Mouse (Mus musculus) liver, embryonic 11.5 days (tissue): Measurements from ENCODE around the gene Tdgf1. TPM values are rescaled to one million over a fixed set of nuclear protein-coding genes. Genes with fewer than 3 reads are reported as not detected.

Experiments
- ATAC-seq: fragments of 200-750 bp; cut with Nextera tagmentation; replicated peaks from 2 replicates; pipeline ENCODE4 v1.8.0; 2017; ENCODE audit warnings: moderate number of reproducible peaks, mild to moderate bottlenecking, moderate TSS enrichment, moderate library complexity; ENCODE audit not compliant: low FRiP score
- DNase-seq: peaks from one replicate; pipeline ENCODE4 v3.0.0-alpha.2; 2017; ENCODE audit warnings: low spot score
- H3K27ac ChIP-seq: fragments of 300-500 bp; sonication (generic); 2 replicates; pipeline ENCODE4 v1.5.1; 2014; ENCODE audit warnings: mild to moderate bottlenecking, low read depth, low read length, control low read depth
- H3K27me3 ChIP-seq: fragments of 300-500 bp; sonication (generic); replicated peaks from 2 replicates; pipeline ENCODE4 v1.6.1; 2014; ENCODE audit warnings: low read length, mixed read lengths; ENCODE audit not compliant: control insufficient read depth, insufficient read depth
- H3K36me3 ChIP-seq: fragments of 300-500 bp; sonication (generic); 2 replicates; pipeline ENCODE4 v1.6.1; 2014; ENCODE audit warnings: mild to moderate bottlenecking, low read length, moderate library complexity, mixed read lengths; ENCODE audit not compliant: control insufficient read depth, insufficient read depth
- H3K4me1 ChIP-seq: fragments of 300-500 bp; sonication (generic); replicated peaks from 2 replicates; pipeline ENCODE4 v1.6.1; 2014; ENCODE audit warnings: low read length, mixed read lengths; ENCODE audit not compliant: control insufficient read depth, insufficient read depth
- H3K4me2 ChIP-seq: fragments of 300-500 bp; sonication (generic); 2 replicates; pipeline ENCODE4 v1.6.1; 2014; ENCODE audit warnings: mild to moderate bottlenecking, control low read depth, moderate library complexity
- H3K4me3 ChIP-seq: fragments of 300-500 bp; sonication (generic); 2 replicates; pipeline ENCODE4 v1.5.1; 2014; ENCODE audit warnings: low read depth, low read length, control low read depth
- H3K9ac ChIP-seq: fragments of 300-500 bp; sonication (generic); 2 replicates; pipeline ENCODE4 v1.6.1; 2014; ENCODE audit warnings: low read depth, low read length, control low read depth
- H3K9me3 ChIP-seq: fragments of 300-500 bp; sonication (generic); 2 replicates; pipeline ENCODE4 v1.6.1; 2016; ENCODE audit warnings: low read length, inconsistent platforms, mixed read lengths; ENCODE audit not compliant: control insufficient read depth
- WGBS: fragments of 180-500 bp; shearing (Covaris S2); extraction: QIAGEN DNeasy Blood & Tissue Kit; methylation state at CpG from one replicate; pipeline ENCODE4 v1.1.7; 2014; 5-methylcytosine and 5-hydroxymethylcytosine counted together
- polyA plus RNA-seq: library from polyadenylated mRNA; unstranded; fragments of >200 nt; fragmentation: Nextera tagmentation; extraction: Ambion mirVana; gene quantifications from 2 replicates; pipeline ENCODE4 v1.2.1, GENCODE M21; 2014

Tdgf1 gene
- polyA plus RNA-seq, 1 experiment from 2014 or later = not detected

DNA sequence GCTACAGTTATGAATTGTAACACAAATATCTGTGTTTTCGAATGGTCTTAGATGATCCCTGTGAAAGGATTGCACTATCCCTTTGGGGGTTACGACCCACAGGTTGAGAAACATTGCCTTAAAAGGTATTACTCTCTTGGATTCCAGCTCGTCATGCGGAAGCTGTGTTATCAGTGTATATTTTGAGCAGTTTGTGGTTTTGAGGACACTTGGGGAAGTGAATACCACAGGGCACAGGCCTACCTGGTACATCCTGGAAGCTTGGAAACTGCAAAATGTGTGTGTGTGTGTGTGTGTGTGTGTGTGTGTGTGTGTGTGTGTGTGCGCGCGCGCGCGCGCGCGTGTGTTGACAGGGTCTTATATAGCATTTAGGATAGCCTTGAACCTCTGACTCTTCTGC is 5.9 kb upstream of the Tdgf1 start:
- no peak for DNase-seq
- H3K27me3 ChIP-seq = peaks cover 10% of the 10 kb centered on the region
- 75% methylated on average over 13 of the region's 13 CpGs for WGBS
- H3K27ac ChIP-seq = no peak overlapping the region
- no peak overlapping the region for H3K4me2 ChIP-seq
- no peak overlapping the region for H3K9ac ChIP-seq
- no peak for ATAC-seq
- peaks cover 15% of the 10 kb centered on the region; the same call in 1 of the 2 replicates for H3K4me1 ChIP-seq
- no peaks in the 10 kb centered on the region for H3K36me3 ChIP-seq
- H3K4me3 ChIP-seq = no peak overlapping the region
- no peaks in the 10 kb centered on the region for H3K9me3 ChIP-seq

DNA sequence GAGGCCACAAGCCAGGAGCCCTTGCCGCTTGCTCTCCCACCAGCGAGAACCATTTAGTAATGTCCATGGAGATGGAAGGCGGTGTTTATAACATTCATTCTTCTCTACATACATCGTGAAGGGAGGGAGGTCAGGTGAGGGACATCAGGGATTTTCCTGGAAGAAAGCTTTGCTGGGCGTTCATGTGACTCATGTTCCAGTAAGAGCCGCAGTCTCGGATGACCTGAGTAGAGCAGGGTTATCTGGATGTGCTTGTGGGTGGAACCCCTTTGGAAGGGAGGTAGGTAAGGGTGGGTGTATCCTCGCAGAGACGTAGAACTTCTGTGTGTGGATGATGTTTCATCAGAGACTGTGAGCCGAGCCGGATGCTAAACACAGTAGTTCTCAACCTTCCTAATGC is 5.4 kb upstream of the Tdgf1 start, which contains the start of gene Lrrc2:
Gene Lrrc2, plus strand, starts transcription at position 149 of the 400 bp plus-strand sequence.
- no peak within 1 kb of the TSS for H3K27ac ChIP-seq
- H3K4me2 ChIP-seq = no peak within 1 kb of the TSS
- peaks cover 15% of the 10 kb centered on the region for H3K27me3 ChIP-seq
- ATAC-seq (no peak), DNase-seq (no peak)
- H3K4me1 ChIP-seq = peaks cover 15% of the 10 kb centered on the region; the same call in 1 of the 2 replicates
- 64% methylated on average over 11 of the region's 11 CpGs for WGBS
- no peak within 1 kb of the TSS for H3K4me3 ChIP-seq
- no peaks in the 10 kb centered on the region for H3K36me3 ChIP-seq
- no peaks in the 10 kb centered on the region for H3K9me3 ChIP-seq
- no peak within 1 kb of the TSS for H3K9ac ChIP-seq

DNA sequence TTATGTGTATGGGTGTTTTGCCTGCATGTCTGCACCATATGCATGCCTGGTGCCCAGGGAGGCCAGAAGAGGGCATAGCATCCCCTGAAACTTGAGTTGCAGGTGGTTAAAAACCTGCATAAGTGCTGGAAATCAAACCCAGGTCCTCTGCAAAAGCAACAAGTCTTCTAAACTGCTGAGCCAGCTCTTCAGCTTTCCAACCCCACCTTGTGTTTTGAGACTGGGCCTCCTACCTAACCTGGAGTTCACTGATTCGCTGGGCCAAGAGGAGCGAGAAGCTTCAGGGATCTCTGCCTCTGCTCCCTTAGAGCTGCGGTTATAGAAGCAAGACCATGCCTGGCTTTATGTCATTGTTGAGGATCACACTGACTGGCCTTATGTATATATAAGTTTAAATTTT is 4.2 kb upstream of the Tdgf1 start:
- no peaks in the 10 kb centered on the region for H3K36me3 ChIP-seq
- 94% methylated on average over 3 of the region's 3 CpGs for WGBS
- no peak overlapping the region for H3K9ac ChIP-seq
- H3K27ac ChIP-seq = no peak overlapping the region
- H3K4me1 ChIP-seq = peaks cover 15% of the 10 kb centered on the region; the same call in 1 of the 2 replicates
- no peak overlapping the region for H3K4me3 ChIP-seq
- H3K27me3 ChIP-seq = peaks cover 22% of the 10 kb centered on the region
- no peak for DNase-seq
- no peak overlapping the region for H3K4me2 ChIP-seq
- H3K9me3 ChIP-seq = no peaks in the 10 kb centered on the region
- no peak for ATAC-seq

DNA sequence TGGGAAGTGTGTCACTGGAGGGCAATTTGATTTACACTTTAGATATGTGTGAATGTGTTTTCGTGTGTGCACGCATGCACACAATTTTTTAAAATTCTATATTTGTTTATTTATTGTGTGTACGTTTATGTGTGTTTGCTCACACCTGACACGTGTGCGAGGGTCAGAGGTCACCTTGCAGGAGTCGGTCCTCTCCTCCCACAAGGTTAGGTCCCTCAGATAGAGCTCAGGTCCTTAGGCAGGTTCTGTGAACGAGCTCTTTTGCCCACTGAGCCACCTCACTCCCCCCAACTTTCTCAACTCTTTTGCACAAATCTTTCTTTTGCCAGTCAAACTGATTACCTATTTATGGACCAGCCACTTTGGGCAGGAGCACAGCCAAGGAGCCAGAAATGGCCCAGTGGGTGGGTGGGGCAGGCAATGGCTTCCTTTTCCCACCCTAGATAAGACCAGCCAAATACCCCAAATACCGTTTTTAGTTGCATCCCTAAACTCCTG is 2.9 kb upstream of the Tdgf1 start:
- H3K36me3 ChIP-seq = no peaks in the 10 kb centered on the region
- WGBS = 43% methylated on average over 8 of the region's 8 CpGs
- no peak overlapping the region for H3K4me2 ChIP-seq
- peaks cover 15% of the 10 kb centered on the region; the same call in 1 of the 2 replicates for H3K4me1 ChIP-seq
- H3K9me3 ChIP-seq = no peaks in the 10 kb centered on the region
- H3K27me3 ChIP-seq = peaks cover 22% of the 10 kb centered on the region
- DNase-seq = no peak
- no peak overlapping the region for H3K27ac ChIP-seq
- ATAC-seq = no peak
- no peak overlapping the region for H3K4me3 ChIP-seq
- no peak overlapping the region for H3K9ac ChIP-seq

DNA sequence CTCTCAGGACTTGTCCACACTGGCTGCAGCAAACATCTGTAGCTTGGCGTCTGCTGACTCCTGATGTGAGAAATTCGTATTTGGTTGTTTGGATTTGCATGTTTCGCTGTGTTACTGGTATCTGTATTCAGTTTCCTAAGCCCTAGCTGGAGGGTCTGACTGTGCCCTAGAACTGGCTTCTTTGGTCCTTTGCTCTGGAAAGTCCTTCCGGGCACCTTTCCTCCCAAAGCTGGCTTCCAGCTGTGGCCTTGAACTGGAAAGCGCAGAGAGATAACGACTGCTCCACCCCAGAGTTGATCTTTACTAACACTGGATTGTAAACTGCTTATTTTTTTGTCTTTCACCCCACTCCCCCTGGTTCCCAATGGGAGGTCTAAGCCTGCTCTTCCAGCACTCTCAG is 1.9 kb upstream of the Tdgf1 start:
- H3K4me3 ChIP-seq = no peak overlapping the region
- no peak overlapping the region for H3K4me2 ChIP-seq
- H3K9me3 ChIP-seq = no peaks in the 10 kb centered on the region
- no peak overlapping the region for H3K9ac ChIP-seq
- no peak overlapping the region for H3K27ac ChIP-seq
- 44% methylated on average over 6 of the region's 6 CpGs for WGBS
- no peak for ATAC-seq
- no peaks in the 10 kb centered on the region for H3K36me3 ChIP-seq
- H3K27me3 ChIP-seq = peaks cover 19% of the 10 kb centered on the region
- no peak for DNase-seq
- peaks cover 15% of the 10 kb centered on the region; the same call in 1 of the 2 replicates for H3K4me1 ChIP-seq

DNA sequence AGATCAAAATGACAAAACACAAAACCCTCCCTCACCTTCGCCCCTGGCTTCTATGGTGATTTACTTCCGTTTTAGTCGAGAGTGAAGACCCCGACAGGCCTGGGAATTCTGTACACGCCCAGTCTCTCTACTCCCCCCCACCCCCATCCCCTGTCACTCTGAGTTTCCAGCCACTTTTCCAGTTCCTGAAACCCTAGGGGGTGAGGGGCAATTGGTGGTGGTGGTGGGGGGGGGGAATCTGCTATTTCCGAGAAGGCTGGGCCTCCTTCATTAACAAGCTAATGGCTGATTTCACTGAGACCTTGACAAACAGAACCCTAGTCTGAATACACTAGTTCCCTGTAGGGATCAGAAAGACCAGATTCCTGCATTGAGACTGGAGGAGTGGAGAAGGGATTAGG is 1.3 kb upstream of the Tdgf1 start:
- 26% methylated on average over 6 of the region's 6 CpGs for WGBS

DNA sequence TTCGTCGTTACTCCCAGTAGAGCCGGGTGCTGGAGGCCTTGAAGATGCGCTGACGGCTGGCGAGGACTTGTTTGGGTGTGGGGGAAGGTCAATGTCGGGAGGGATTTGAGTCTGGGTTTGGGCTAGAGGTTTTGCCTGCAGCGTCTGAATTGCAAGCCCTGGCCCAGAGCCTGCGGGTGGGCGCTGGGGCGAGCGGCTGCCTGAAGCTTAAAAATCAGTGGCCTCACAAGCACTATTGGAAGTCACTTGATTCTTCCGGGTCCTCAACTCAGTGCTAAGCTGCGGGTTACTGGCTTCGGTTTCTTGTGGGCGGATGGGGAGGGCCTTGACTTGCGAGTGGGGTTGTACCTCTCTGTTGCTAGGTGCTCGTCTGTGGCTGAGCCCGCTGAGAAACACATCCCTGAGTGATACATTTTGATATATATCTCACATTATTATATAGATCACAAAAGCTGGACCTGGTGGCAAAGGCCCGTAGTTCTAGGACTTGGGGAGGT is 638 bp upstream of the Tdgf1 start:
- Histone ChIP-seq H3K4me1 (peaks cover 15% of the 10 kb centered on the region; the same call in 1 of the 2 replicates), H3K4me3 (no peak overlapping the region), H3K9me3 (no peaks in the 10 kb centered on the region), H3K36me3 (no peaks in the 10 kb centered on the region), H3K27ac (no peak overlapping the region), H3K27me3 (peaks cover 19% of the 10 kb centered on the region), H3K9ac (no peak overlapping the region), H3K4me2 (no peak overlapping the region)
- DNase-seq = no peak
- WGBS = 22% methylated on average over 20 of the region's 20 CpGs
- ATAC-seq = no peak

More for the DNA sequence above, 1.3 kb upstream of the Tdgf1 start:
- Histone ChIP-seq H3K4me1 (peaks cover 15% of the 10 kb centered on the region; the same call in 1 of the 2 replicates), H3K9ac (no peak overlapping the region), H3K27me3 (peaks cover 19% of the 10 kb centered on the region), H3K9me3 (no peaks in the 10 kb centered on the region), H3K4me2 (no peak overlapping the region), H3K27ac (no peak overlapping the region), H3K4me3 (no peak overlapping the region), H3K36me3 (no peaks in the 10 kb centered on the region)
- DNase-seq (no peak), ATAC-seq (no peak)

DNA sequence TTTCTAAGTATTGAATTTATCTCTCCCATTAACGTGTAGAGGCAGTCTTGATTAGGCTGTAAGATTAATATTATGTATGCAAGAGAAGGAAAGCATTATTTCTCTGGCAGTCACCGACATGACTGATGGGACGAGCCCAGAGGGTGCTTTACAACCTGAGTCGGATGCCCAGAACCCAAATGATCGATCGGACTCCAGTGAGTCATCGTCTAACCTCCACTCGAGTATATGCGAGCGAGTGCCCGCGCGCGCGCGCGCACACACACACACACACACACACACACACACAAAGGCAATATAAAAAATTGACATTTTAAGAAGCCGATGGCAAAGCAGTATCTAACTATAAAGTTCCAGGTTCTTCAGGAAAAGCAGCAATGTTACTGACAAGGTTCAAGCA is 615 bp downstream of the Tdgf1 start:
- no peak for ATAC-seq
- Histone ChIP-seq H3K27me3 (peaks cover 19% of the 10 kb centered on the region), H3K27ac (no peak overlapping the region), H3K9me3 (no peaks in the 10 kb centered on the region), H3K9ac (no peak overlapping the region), H3K4me2 (no peak overlapping the region), H3K4me1 (peaks cover 15% of the 10 kb centered on the region; the same call in 1 of the 2 replicates), H3K4me3 (no peak overlapping the region), H3K36me3 (no peaks in the 10 kb centered on the region)
- DNase-seq = no peak
- 16% methylated on average over 18 of the region's 18 CpGs for WGBS

DNA sequence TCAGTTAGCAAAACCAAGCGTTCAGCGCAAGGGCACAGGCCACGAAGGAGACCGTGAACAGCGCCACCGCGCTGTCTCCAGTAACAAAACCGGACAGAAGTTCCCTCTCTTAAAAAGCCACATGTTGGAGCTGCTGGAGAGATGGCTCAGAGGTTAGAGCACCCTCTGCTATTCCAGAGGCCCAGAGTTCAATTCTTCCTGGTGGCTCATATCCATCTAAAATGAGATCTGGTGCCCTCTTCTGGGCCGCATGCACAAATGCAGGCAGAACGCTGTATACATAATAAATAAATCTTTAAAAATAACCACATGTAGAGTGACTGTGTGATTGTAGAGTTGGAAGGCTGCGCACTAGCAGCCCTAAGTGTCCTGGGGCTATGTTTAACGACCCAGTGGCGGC is 1.7 kb downstream of the Tdgf1 start:
- Histone ChIP-seq H3K4me2 (no peak overlapping the region), H3K4me1 (peaks cover 15% of the 10 kb centered on the region; the same call in 1 of the 2 replicates), H3K27me3 (peaks cover 19% of the 10 kb centered on the region), H3K36me3 (no peaks in the 10 kb centered on the region), H3K4me3 (no peak overlapping the region), H3K9ac (no peak overlapping the region), H3K9me3 (no peaks in the 10 kb centered on the region), H3K27ac (no peak overlapping the region)
- ATAC-seq = no peak
- 31% methylated on average over 13 of the region's 13 CpGs for WGBS
- no peak for DNase-seq
